Mouse (Mus musculus) heart, postnatal 25 days (tissue): ENCODE data around the gene Usp46. TPM values are rescaled to one million over a fixed set of nuclear protein-coding genes. Genes with fewer than 3 reads are reported as not detected.
A peak's percentile ranks its signal among the peaks of the same experiment; 100 is the strongest.
"Not testable (repeated sequence)": the region's sequence is repeated elsewhere in the genome, so short reads cannot be mapped to it uniquely, and the experiment has no call there.

Experiments used
- DNase-seq: peaks from one replicate; pipeline ENCODE4 v3.0.0; 2022; ENCODE audit warnings: low spot score
- intact Hi-C: fragments of 180-260 bp; cut with DNase I; formaldehyde crosslinking; loops from one replicate; pipeline ENCODE4 v1.15.1; 2025
- total RNA-seq, 2 experiments: library from RNA; stranded (reverse); gene quantifications; 2 replicates each; pipeline ENCODE4 v1.2.3; 2021

Usp46 gene
- total RNA-seq, 2 experiments from 2014 or later = 40.6 to 41.3 TPM

GRCm38 (mm10) chr5:74077959-74078358 is 9.7 kb upstream of the Usp46 start:
- intact Hi-C loops = no loop called here
- no peak for DNase-seq

DNA sequence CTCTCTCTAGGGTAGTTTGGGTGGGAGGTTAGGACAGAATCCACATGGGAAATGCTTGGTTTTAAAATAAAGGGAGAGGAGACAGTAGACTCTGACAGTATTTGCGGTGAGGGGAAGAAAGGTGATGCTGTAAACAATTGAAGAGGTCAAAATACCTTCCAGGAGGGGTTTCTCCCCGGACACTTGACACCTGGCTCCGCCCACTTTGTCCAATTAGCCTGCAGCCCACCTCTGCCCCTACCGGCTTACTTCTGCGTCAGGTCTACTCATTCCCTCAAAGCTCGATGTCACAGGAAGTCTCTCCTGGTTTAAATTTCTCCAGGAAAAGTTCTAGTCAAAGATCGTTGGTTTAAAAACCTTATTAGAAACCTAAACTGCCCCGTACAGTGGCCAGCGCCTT is 8.5 kb upstream of the Usp46 start:
- DNase-seq = no peak
- intact Hi-C loops = no loop called here

DNA sequence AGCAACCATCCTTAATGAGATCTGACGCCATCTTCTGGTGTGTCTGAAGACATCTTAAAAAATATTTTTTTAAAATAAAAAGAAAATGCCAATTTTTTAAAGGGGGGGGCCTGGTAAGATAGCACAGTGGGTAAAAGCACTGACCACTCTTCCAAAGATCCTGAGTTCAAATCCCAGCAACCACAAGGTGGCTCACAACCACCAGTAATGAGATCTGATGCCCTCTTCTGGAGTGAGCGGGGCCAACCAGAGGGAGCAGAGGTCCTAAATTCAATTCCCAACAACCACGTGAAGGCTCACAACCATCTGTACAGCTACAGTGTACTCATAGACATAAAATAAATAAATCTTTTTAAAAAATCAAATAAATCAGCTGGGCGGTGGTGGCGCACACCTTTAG is 2.3 kb upstream of the Usp46 start:
- intact Hi-C loops, DNase-seq: not testable (repeated sequence)

- DNase-seq = peak; percentile 68
- intact Hi-C loops = loop anchor here (2.0 to 10.0 kb wide), 5 partner anchors 24 to 1086 kb away; partner anchors contain the start of gene Pdgfra
Measured at GRCm38 (mm10) chr5:74068714-74069321, 587 bp upstream of the Usp46 start.

DNA sequence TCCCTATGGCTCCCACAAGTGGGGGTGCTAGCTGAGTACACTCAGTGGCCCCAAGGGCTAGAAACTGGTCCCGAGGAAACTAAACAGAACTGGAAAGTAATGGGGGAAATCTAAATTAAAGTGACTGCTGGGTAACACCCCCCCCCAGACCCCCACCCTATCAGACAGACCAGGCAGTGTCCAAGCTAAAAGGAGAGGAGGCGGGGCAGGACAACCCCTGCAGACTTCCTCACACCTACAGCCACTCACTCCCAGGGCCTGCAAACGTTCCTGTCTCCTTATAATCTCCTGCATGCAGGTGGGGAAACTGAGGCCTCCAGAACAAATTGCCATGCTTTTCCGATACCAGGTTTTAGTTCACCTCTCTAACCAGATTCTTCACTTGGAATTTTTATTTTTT is 885 bp downstream of the Usp46 start:
- intact Hi-C loops = loop anchor here (5.0 to 10.0 kb wide), 3 partner anchors 60 to 1087 kb away; partner anchors contain the start of gene Pdgfra
- DNase-seq = no peak

GRCm38 (mm10) chr5:74066416-74067115 is 1.7 kb downstream of the Usp46 start:
- intact Hi-C loops = loop anchor here (5.0 to 10.0 kb wide), 3 partner anchors 59 to 1088 kb away; partner anchors contain the start of gene Pdgfra
- no peak for DNase-seq

DNA sequence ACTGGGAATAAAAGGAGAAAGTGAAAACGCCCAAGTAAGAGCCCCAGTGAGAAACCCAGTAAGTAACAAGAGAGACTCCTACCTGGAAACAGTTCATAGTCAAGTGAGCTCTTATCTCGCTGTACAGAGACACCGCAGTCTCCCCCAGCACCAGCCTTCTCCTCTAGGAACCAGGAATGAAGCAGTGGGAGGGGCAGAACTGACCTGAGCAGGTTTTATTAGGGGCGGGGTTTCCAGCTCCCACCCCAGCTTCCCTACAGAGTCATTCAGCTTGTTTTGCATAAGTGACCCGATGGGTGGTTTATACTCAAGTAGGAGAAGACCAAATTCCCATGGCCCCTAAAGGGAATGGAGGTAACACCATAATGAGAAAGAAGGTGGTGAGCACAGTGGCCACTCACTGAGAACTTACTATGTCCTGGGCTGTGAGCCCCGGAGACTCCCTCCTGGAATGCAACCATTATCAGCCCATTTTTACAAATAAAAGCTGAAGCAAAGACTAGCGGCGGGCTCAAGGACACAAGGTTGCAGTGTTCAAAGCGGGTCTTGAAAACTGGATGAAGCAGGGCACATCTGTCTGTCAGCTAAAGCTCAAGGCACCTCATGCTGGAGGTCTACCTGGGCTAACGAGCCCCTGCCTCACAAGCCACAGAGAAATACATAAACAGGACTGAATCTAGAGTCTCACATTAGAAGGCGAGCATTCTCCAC is 2.5 kb downstream of the Usp46 start:
- no peak for DNase-seq
- intact Hi-C loops = loop anchor here (5.0 to 10.0 kb wide), 3 partner anchors 58 to 1089 kb away; partner anchors contain the start of gene Pdgfra

DNA sequence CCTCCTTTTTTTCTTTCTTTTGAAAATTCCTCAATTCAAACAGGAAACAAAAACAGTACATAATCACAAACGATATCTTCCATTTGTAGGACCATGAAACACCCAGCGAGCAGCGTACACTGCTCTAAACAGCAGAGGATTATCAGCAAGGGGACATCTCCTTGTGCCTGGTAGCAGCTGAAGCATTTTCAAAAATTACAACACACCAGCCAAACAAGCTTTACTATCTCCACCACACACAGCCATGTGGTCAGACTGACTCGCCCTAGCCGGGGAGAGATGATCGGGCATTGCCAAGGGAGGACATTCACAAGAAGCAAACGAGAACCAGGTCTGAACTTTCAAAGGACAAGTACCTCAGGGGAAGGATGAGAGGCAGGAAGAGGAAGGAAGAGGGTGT is 3.4 kb downstream of the Usp46 start:
- no peak for DNase-seq
- intact Hi-C loops = loop anchor here (5.0 to 10.0 kb wide), 3 partner anchors 58 to 1090 kb away; partner anchors contain the start of gene Pdgfra

GRCm38 (mm10) chr5:74063226-74063747 is 4.9 kb downstream of the Usp46 start:
- DNase-seq = no peak
- intact Hi-C loops = loop anchor here (10.0 kb wide), 1 partner anchor 1092 kb away; the partner anchor contains the start of gene Pdgfra

DNA sequence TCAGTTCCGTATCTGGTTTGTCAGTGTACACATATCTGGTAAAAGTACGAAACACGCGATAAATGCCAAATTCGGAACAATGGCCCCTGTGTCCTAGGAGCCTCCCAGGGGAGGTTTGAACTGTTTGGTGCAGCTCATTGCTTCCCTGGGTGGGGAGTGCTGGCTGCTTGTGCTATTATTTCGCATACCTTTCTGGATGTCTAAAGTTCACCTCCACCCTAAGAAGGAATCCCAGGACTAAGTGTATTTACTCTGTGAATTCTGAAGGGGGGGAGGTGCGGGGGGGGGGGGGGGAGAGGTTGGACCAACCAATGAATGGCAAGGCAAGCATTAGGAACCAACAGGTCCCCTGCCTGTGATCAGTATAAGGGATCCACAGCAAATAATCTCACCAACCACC is 6.0 kb downstream of the Usp46 start:
- intact Hi-C loops = loop anchor here (10.0 kb wide), 1 partner anchor 1093 kb away; the partner anchor contains the start of gene Pdgfra
- no peak for DNase-seq

DNA sequence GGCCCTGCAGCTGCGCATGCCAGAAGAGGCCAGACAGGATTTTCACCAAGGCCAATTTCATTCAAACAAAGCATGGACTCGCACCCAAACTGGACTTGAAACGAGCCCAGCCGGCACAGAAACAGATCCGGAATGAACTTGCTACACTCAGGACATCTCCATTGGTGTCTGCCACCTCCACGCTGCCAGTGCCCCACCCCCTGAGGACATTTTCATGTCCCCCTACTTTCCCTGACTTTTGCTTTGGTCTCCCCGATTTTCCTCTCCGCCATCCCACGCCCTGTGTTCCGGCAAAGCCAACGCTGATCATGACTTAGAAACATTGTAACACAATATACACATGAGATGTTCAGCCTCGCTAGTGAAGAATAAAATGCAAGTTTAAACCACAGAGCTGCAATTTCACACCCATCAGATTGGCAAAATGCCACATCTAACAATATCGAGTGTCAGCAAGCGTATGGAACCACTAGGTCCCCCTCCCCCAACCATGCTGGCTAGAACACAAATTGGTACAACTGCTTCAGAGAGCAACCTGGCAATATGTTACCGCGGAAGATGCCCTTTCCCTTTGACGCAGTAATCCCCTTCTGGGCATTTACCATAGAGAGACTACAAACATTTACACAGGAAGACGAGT is 6.7 kb downstream of the Usp46 start:
- no peak for DNase-seq
- intact Hi-C loops = loop anchor here (10.0 kb wide), 1 partner anchor 1093 kb away; the partner anchor contains the start of gene Pdgfra

GRCm38 (mm10) chr5:74052171-74052909 is 15.9 kb downstream of the Usp46 start:
- intact Hi-C loops = no loop called here
- no peak for DNase-seq

GRCm38 (mm10) chr5:74051394-74052170 is 16.6 kb downstream of the Usp46 start:
- intact Hi-C loops = no loop called here
- peak; percentile 19 for DNase-seq

- DNase-seq = no peak
- intact Hi-C loops = no loop called here
Measured at GRCm38 (mm10) chr5:74050903-74051302, 17.3 kb downstream of the Usp46 start.

DNA sequence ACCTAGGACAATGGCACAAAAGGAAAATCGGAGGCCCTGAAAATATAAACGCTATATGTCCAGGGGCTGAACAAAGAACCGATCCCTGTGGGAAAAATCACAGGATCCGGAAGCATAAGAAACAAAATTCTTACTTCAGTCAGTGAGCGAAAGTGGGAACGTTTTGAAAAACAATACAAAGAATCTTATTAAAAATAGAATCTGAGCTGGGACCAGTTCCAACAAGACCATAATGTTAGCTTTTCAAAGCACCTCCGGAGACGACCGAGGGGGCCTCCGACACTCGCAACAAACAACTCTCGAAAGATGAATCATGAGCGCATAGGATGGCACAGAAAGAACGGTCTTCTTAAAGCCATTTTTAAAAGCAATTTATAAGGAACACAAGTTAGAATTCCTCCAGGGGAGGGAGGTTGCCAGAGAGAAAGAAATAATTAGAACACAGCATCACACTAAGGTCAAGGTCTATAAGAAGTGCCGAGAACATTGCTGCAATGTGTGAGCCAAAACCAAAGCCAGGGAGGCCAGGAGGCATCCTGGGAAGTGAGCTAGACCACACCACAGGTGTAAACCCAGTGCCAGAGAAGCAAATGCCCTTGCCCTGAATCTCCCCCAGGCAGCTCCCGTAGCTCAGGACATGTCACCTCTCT is 19.3 kb downstream of the Usp46 start:
- intact Hi-C loops = no loop called here
- DNase-seq = no peak

GRCm38 (mm10) chr5:74044591-74044990 is 23.6 kb downstream of the Usp46 start:
- intact Hi-C loops = no loop called here
- DNase-seq = no peak

GRCm38 (mm10) chr5:74042796-74043340 is 25.4 kb downstream of the Usp46 start:
- intact Hi-C loops = no loop called here
- no peak for DNase-seq

- intact Hi-C loops = no loop called here
- DNase-seq = no peak
Measured at GRCm38 (mm10) chr5:74040541-74040940, 27.7 kb downstream of the Usp46 start.
